ENCODE assay signal across 36 mouse cellular contexts in the genomic region with DNA sequence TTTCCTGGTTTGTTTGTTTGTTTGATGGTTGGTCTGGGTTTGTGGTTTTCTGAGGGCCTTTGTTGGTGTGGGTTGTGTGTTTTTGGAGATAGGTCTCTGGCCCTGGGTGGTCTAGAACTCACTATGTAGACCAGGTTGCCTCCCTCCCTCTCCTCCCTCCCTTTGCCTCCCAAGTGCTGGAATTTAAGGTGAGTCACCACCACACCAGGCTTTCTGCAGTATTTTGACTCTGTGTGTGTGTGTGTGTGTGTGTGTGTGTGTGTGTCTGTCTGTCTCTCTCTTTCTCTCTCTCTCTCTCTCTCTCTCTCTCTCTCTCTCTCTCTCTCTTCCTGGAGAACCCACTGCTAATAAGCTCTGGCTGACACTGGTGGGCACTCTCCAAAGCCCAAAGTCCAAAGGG. TPM values are rescaled to one million over a fixed set of nuclear protein-coding genes. Genes with fewer than 3 reads are reported as not detected.
DNase-seq lines count a peak whose midpoint lies in the region; ATAC-seq and TF ChIP-seq lines count a peak whose summit lies in the region.
"Had no signal": no experiment of that assay in that cellular context is flagged by ENCODE, and none has a peak within 500 bp of the region (broad histone marks: within the 10 kb centered on the region; RNA-seq: fewer than 3 reads in every experiment).

No protein-coding gene starts in this region.

- H3K36me3 ChIP-seq in heart, embryonic 10.5 days = no peaks in the 10 kb centered on the region
- H3K36me3 ChIP-seq in intestine, embryonic 15.5 days = no peaks in the 10 kb centered on the region
- H3K36me3 ChIP-seq in liver, embryonic 14.5 days (replicated peaks; ENCODE audit: control insufficient read depth, insufficient read depth, low read depth) = no peaks in the 10 kb centered on the region
- H3K36me3 ChIP-seq: limb, embryonic 15.5 days; midbrain, embryonic 12.5 days had no signal

- DNase-seq in heart, embryonic 10.5 days (ENCODE audit: low spot score) = no peak
- no peak for DNase-seq in heart, postnatal 14 days
- peak; percentile 45 for DNase-seq in 3134 (ENCODE audit: extremely low read depth, insufficient read length, low spot score)
- no peak for DNase-seq in liver, embryonic 14.5 days (ENCODE audit: low read depth in 3 of 3, low spot score in 3 of 3)
- no peak for DNase-seq in retina, postnatal 1 day
- DNase-seq in testis, postnatal 10 days (ENCODE audit: low spot score) = no peak
- DNase-seq in heart, adult 11 months = no peak
- DNase-seq: adrenal gland, adult 8-10 months; B cell, adult 2 months; cerebellum, adult 18-20 months; cerebellum, postnatal 36 days; forebrain, postnatal 0 days; gastrocnemius, postnatal 25 days; heart, adult 2 months; heart, postnatal 4 days; kidney, adult 11 months; left cerebral cortex, postnatal 4 days; lung, postnatal 14 days; right cerebral cortex, postnatal 25 days; thymus, postnatal 25 days had no signal

- peak overlapping the region; percentile 43; the same call in 1 of the 2 replicates for H3K4me3 ChIP-seq in heart, embryonic 10.5 days
- H3K4me3 ChIP-seq in intestine, embryonic 15.5 days (replicated peaks) = no peak overlapping the region
- H3K4me3 ChIP-seq in liver, embryonic 14.5 days (ENCODE audit: insufficient read depth in 1 of 2, low read depth in 2 of 2, low read length in 2 of 2) = no peak overlapping the region
- H3K4me3 ChIP-seq: heart, adult 2 months; left cerebral cortex, adult 2 months; limb, embryonic 15.5 days; midbrain, embryonic 12.5 days had no signal

- intact Hi-C loops in heart, postnatal 14 days (cut with DNase I) = no loop called here

- no peaks in the 10 kb centered on the region for H3K9me3 ChIP-seq in heart, embryonic 10.5 days
- no peaks in the 10 kb centered on the region for H3K9me3 ChIP-seq in intestine, embryonic 15.5 days
- H3K9me3 ChIP-seq in liver, embryonic 14.5 days (ENCODE audit: control insufficient read depth, low read length) = no peaks in the 10 kb centered on the region
- H3K9me3 ChIP-seq: limb, embryonic 15.5 days; midbrain, embryonic 12.5 days had no signal

- TF ChIP-seq CTCF in liver, embryonic 14.5 days (IDR thresholded peaks at IDR 0.05; ENCODE audit: low read depth) = no peak

- no peak for TF ChIP-seq EP300 in liver, embryonic 14.5 days (IDR thresholded peaks at IDR 0.05; ENCODE audit: low read depth)

- H3K27ac ChIP-seq in heart, embryonic 10.5 days = no peak overlapping the region
- peak overlapping the region; percentile 25; the same call in 1 of the 2 replicates for H3K27ac ChIP-seq in intestine, embryonic 15.5 days
- no peak overlapping the region for H3K27ac ChIP-seq in liver, embryonic 14.5 days
- H3K27ac ChIP-seq: heart, adult 2 months; left cerebral cortex, adult 2 months; limb, embryonic 15.5 days; midbrain, embryonic 12.5 days had no signal

- H3K4me2 ChIP-seq in intestine, embryonic 15.5 days (replicated peaks) = peak overlapping the region; percentile 57
- H3K4me2 ChIP-seq in liver, embryonic 14.5 days (ENCODE audit: low read depth) = peak overlapping the region; percentile 54
- H3K4me2 ChIP-seq: midbrain, embryonic 12.5 days had no signal

- peak; percentile 34; the same call in 1 of the 2 replicates for ATAC-seq in intestine, embryonic 15.5 days
- ATAC-seq in liver, embryonic 14.5 days (ENCODE audit: insufficient read depth) = no peak
- ATAC-seq: activated CD4-positive, CD25-positive, alpha-beta regulatory T cell, adult 4 months; forebrain, postnatal 0 days; hindbrain, embryonic 16.5 days had no signal

- peak overlapping the region; percentile 6; the same call in 1 of the 2 replicates for H3K9ac ChIP-seq in intestine, embryonic 15.5 days
- H3K9ac ChIP-seq in liver, embryonic 14.5 days (replicated peaks) = no peak overlapping the region
- H3K9ac ChIP-seq: forebrain, postnatal 0 days; limb, embryonic 15.5 days had no signal

- peaks cover 22% of the 10 kb centered on the region; the same call in 1 of the 2 replicates for H3K27me3 ChIP-seq in heart, embryonic 10.5 days (ENCODE audit: insufficient read depth, poor library complexity, severe bottlenecking)
- H3K27me3 ChIP-seq in intestine, embryonic 15.5 days (replicated peaks) = no peaks in the 10 kb centered on the region
- H3K27me3 ChIP-seq in liver, embryonic 14.5 days (ENCODE audit: control insufficient read depth, insufficient read depth, low read length) = no peaks in the 10 kb centered on the region
- H3K27me3 ChIP-seq: CH12.LX had no signal

- H3K4me1 ChIP-seq in heart, embryonic 10.5 days = peaks cover 25% of the 10 kb centered on the region
- H3K4me1 ChIP-seq in intestine, embryonic 15.5 days (replicated peaks) = peaks cover 12% of the 10 kb centered on the region; the same call in 1 of the 2 replicates
- peaks cover 0 to 22% of the 10 kb centered on the region in 2 experiments; a peak in 2 of 4 replicates for H3K4me1 ChIP-seq in liver, embryonic 14.5 days (replicated peaks; ENCODE audit: control insufficient read depth in 2 of 2, insufficient read depth in 2 of 2, low read length in 1 of 2)
- H3K4me1 ChIP-seq: midbrain, embryonic 12.5 days had no signal

RNA-seq across cellular contexts. Expression of a gene that starts 0.7 kb away (rescaled TPM):
- polyA plus RNA-seq in heart, embryonic 10.5 days (2016; fragmentation: Nextera tagmentation; extraction: Ambion mirVana) = not detected in 2 replicates
- total RNA-seq in heart, postnatal 14 days (2021) = not detected
- not detected in 2 replicates for polyA plus RNA-seq in intestine, embryonic 15.5 days (2015; fragmentation: Nextera tagmentation; extraction: Ambion mirVana)
- polyA plus RNA-seq in liver, embryonic 14.5 days (2012; rRNA removed) = 0.02 TPM in 2 replicates
- polyA plus RNA-seq in liver, embryonic 14.5 days (2014; fragmentation: Nextera tagmentation; extraction: Ambion mirVana) = not detected in 2 replicates
- total RNA-seq: CH12.LX; forebrain, postnatal 0 days; gastrocnemius, postnatal 25 days; heart, adult 2 months; heart, postnatal 4 days; left cerebral cortex, adult 2 months; left cerebral cortex, postnatal 4 days; megakaryocyte progenitor cell, adult 5-6 weeks; MEL had no signal
- polyA plus RNA-seq: activated CD4-positive, CD25-positive, alpha-beta regulatory T cell, adult 4 months; forebrain, embryonic 11.5 days; forebrain, postnatal 0 days; heart, adult 2 months; heart, embryonic 14.5 days; hindbrain, embryonic 16.5 days; kidney, embryonic 16.5 days; large intestine, adult 2 months; limb, embryonic 15.5 days; midbrain, embryonic 12.5 days; neural tube, embryonic 11.5 days; testis, adult 2 months had no signal

RNA-seq across cellular contexts. Expression of a gene that starts 1.9 kb away (rescaled TPM):
- 2.2 and 4.1 TPM in 2 replicates for polyA plus RNA-seq in heart, embryonic 10.5 days (2016; fragmentation: Nextera tagmentation; extraction: Ambion mirVana)
- total RNA-seq in heart, postnatal 14 days (2021) = 1 to 10 TPM; 5.1 to 6.1 TPM
- 2.5 and 2.8 TPM in 2 replicates for polyA plus RNA-seq in intestine, embryonic 15.5 days (2015; fragmentation: Nextera tagmentation; extraction: Ambion mirVana)
- polyA plus RNA-seq in liver, embryonic 14.5 days (2012; rRNA removed) = 5.1 and 6.2 TPM in 2 replicates
- polyA plus RNA-seq in liver, embryonic 14.5 days (2014; fragmentation: Nextera tagmentation; extraction: Ambion mirVana) = 0.10 and 0.14 TPM in 2 replicates
- polyA plus RNA-seq: activated CD4-positive, CD25-positive, alpha-beta regulatory T cell, adult 4 months had no signal

RNA-seq across cellular contexts. Expression of a gene that starts 16.9 kb away (rescaled TPM):
- polyA plus RNA-seq in heart, embryonic 10.5 days (2016; fragmentation: Nextera tagmentation; extraction: Ambion mirVana) = 0.67 and 1.6 TPM in 2 replicates
- total RNA-seq in heart, postnatal 14 days (2021) = 1 to 10 TPM; 4.3 to 6.0 TPM
- polyA plus RNA-seq in intestine, embryonic 15.5 days (2015; fragmentation: Nextera tagmentation; extraction: Ambion mirVana) = 14.9 and 16.0 TPM in 2 replicates
- 14.6 and 15.6 TPM in 2 replicates for polyA plus RNA-seq in liver, embryonic 14.5 days (2012; rRNA removed)
- polyA plus RNA-seq in liver, embryonic 14.5 days (2014; fragmentation: Nextera tagmentation; extraction: Ambion mirVana) = 14.1 and 15.8 TPM in 2 replicates

RNA-seq across cellular contexts. Expression of a gene that starts 17.1 kb away (rescaled TPM):
- polyA plus RNA-seq in heart, embryonic 10.5 days (2016; fragmentation: Nextera tagmentation; extraction: Ambion mirVana) = 46.3 and 66.0 TPM in 2 replicates
- total RNA-seq in heart, postnatal 14 days (2021) = 10 to 100 TPM; 45.2 to 49.4 TPM
- 61.2 and 67.6 TPM in 2 replicates for polyA plus RNA-seq in intestine, embryonic 15.5 days (2015; fragmentation: Nextera tagmentation; extraction: Ambion mirVana)
- polyA plus RNA-seq in liver, embryonic 14.5 days (2012; rRNA removed) = 28.5 and 29.7 TPM in 2 replicates
- 10.2 TPM in 2 replicates for polyA plus RNA-seq in liver, embryonic 14.5 days (2014; fragmentation: Nextera tagmentation; extraction: Ambion mirVana)

RNA-seq across cellular contexts. Expression of a gene that starts 18.8 kb away (rescaled TPM):
- 1.3 and 11.4 TPM in 2 replicates for polyA plus RNA-seq in heart, embryonic 10.5 days (2016; fragmentation: Nextera tagmentation; extraction: Ambion mirVana)
- total RNA-seq in heart, postnatal 14 days (2021) = 1 to 10 TPM; 6.3 to 7.8 TPM
- 52.1 and 63.5 TPM in 2 replicates for polyA plus RNA-seq in intestine, embryonic 15.5 days (2015; fragmentation: Nextera tagmentation; extraction: Ambion mirVana)
- polyA plus RNA-seq in liver, embryonic 14.5 days (2012; rRNA removed) = 103 and 159 TPM in 2 replicates
- polyA plus RNA-seq in liver, embryonic 14.5 days (2014; fragmentation: Nextera tagmentation; extraction: Ambion mirVana) = 138 and 146 TPM in 2 replicates
- total RNA-seq: layer of hippocampus, postnatal 10 days; megakaryocyte progenitor cell, adult 5-6 weeks had no signal
